Mouse (Mus musculus) liver, postnatal 0 days (tissue): ENCODE data around the gene Robo2.

ENCODE experiments used
- CTCF ChIP-seq: sonication (generic); IDR thresholded peaks from 2 replicates; pipeline ENCODE4 v1.5.1; 2016; ENCODE audit warnings: antibody characterized with exemption, low read depth
- EP300 ChIP-seq: IDR thresholded peaks from 2 replicates; pipeline ENCODE4 v1.6.1; 2016; ENCODE audit warnings: antibody characterized with exemption, low read depth, mild to moderate bottlenecking

GRCm38 (mm10) chr16:73958524-73958846, 453.1 kb downstream of the Robo2 start:
- no peak for TF ChIP-seq CTCF
- TF ChIP-seq EP300 = no peak
